30 mouse cellular contexts compared by ENCODE assay signal in genomic region chr8:101767588-101767987, GRCm38 (mm10).
DNase-seq lines count a peak whose midpoint lies in the region; ATAC-seq and TF ChIP-seq lines count a peak whose summit lies in the region.
"Had no signal": no experiment of that assay in that cellular context is flagged by ENCODE, and none has a peak within 500 bp of the region (broad histone marks: within the 10 kb centered on the region; RNA-seq: fewer than 3 reads in every experiment).

No protein-coding gene starts in this region.

- no peaks in the 10 kb centered on the region for H3K4me1 ChIP-seq in embryonic facial prominence, embryonic 14.5 days (ENCODE audit: control insufficient read depth, insufficient read depth, low read length)
- no peaks in the 10 kb centered on the region for H3K4me1 ChIP-seq in embryonic facial prominence, embryonic 10.5 days
- no peaks in the 10 kb centered on the region for H3K4me1 ChIP-seq in hindbrain, postnatal 0 days (ENCODE audit: insufficient read depth, low read length)
- no peaks in the 10 kb centered on the region for H3K4me1 ChIP-seq in hindbrain, embryonic 10.5 days (replicated peaks)
- no peaks in the 10 kb centered on the region for H3K4me1 ChIP-seq in kidney, embryonic 14.5 days (ENCODE audit: control insufficient read depth, insufficient read depth, low read length)
- H3K4me1 ChIP-seq: forebrain, embryonic 12.5 days; forebrain, embryonic 15.5 days; heart, embryonic 10.5 days; hindbrain, embryonic 13.5 days had no signal

- no peaks in the 10 kb centered on the region for H3K36me3 ChIP-seq in embryonic facial prominence, embryonic 14.5 days (ENCODE audit: control insufficient read depth, insufficient read depth, low read length)
- no peaks in the 10 kb centered on the region for H3K36me3 ChIP-seq in embryonic facial prominence, embryonic 10.5 days (replicated peaks)
- no peaks in the 10 kb centered on the region for H3K36me3 ChIP-seq in hindbrain, postnatal 0 days (ENCODE audit: insufficient read depth, low read length)
- H3K36me3 ChIP-seq in hindbrain, embryonic 10.5 days = no peaks in the 10 kb centered on the region
- no peaks in the 10 kb centered on the region for H3K36me3 ChIP-seq in kidney, embryonic 14.5 days (ENCODE audit: control insufficient read depth, insufficient read depth, low read length)
- H3K36me3 ChIP-seq: embryonic facial prominence, embryonic 15.5 days; forebrain, embryonic 12.5 days; forebrain, embryonic 15.5 days; heart, embryonic 10.5 days; heart, embryonic 13.5 days; hindbrain, embryonic 13.5 days had no signal

- no peak overlapping the region for H3K9ac ChIP-seq in embryonic facial prominence, embryonic 14.5 days (ENCODE audit: low read depth, low read length)
- no peak overlapping the region for H3K9ac ChIP-seq in hindbrain, postnatal 0 days (replicated peaks; ENCODE audit: low read length)
- no peak overlapping the region for H3K9ac ChIP-seq in kidney, embryonic 14.5 days (ENCODE audit: low read depth, low read length)
- H3K9ac ChIP-seq: embryonic facial prominence, embryonic 15.5 days; forebrain, embryonic 12.5 days; forebrain, embryonic 15.5 days; heart, embryonic 13.5 days; hindbrain, embryonic 13.5 days had no signal

- no peaks in the 10 kb centered on the region for H3K9me3 ChIP-seq in embryonic facial prominence, embryonic 14.5 days (ENCODE audit: control insufficient read depth, low read length)
- no peaks in the 10 kb centered on the region for H3K9me3 ChIP-seq in embryonic facial prominence, embryonic 10.5 days
- no peaks in the 10 kb centered on the region for H3K9me3 ChIP-seq in hindbrain, postnatal 0 days (ENCODE audit: low read length)
- no peaks in the 10 kb centered on the region for H3K9me3 ChIP-seq in hindbrain, embryonic 10.5 days
- H3K9me3 ChIP-seq in kidney, embryonic 14.5 days (ENCODE audit: control insufficient read depth, low read length) = no peaks in the 10 kb centered on the region
- H3K9me3 ChIP-seq: embryonic facial prominence, embryonic 15.5 days; forebrain, embryonic 12.5 days; forebrain, embryonic 15.5 days; heart, embryonic 10.5 days; heart, embryonic 13.5 days; hindbrain, embryonic 13.5 days had no signal

- no peak for TF ChIP-seq CTCF in hindbrain, postnatal 0 days (IDR thresholded peaks at IDR 0.05; ENCODE audit: low read depth)

- DNase-seq in embryonic facial prominence, embryonic 14.5 days (ENCODE audit: low spot score) = peak; percentile 20
- DNase-seq in embryonic facial prominence, embryonic 10.5 days (ENCODE audit: low spot score) = no peak
- DNase-seq in hindbrain, postnatal 0 days (ENCODE audit: low spot score) = peak; percentile 8
- no peak for DNase-seq in hindbrain, embryonic 10.5 days (ENCODE audit: low spot score)
- peak; percentile 15 for DNase-seq in right cerebral cortex, adult 18-20 months
- no peak for DNase-seq in right cerebral cortex, postnatal 25 days
- DNase-seq in heart, postnatal 25 days (ENCODE audit: low spot score) = no peak
- DNase-seq: adrenal gland, adult 8-10 months; adrenal gland, postnatal 25 days; cerebellum, adult 11 months; cerebellum, adult 8-10 months; cerebellum, postnatal 10 days; cerebellum, postnatal 36 days; embryo, embryonic 11 days; gastrocnemius, postnatal 10 days; gastrocnemius, postnatal 36 days; heart, adult 2 months; heart, postnatal 14 days had no signal

- no peak overlapping the region for H3K4me2 ChIP-seq in embryonic facial prominence, embryonic 14.5 days (ENCODE audit: low read depth, low read length)
- H3K4me2 ChIP-seq in hindbrain, postnatal 0 days (ENCODE audit: low read depth, low read length) = no peak overlapping the region
- no peak overlapping the region for H3K4me2 ChIP-seq in kidney, embryonic 14.5 days (replicated peaks; ENCODE audit: low read depth, low read length)
- H3K4me2 ChIP-seq: embryonic facial prominence, embryonic 15.5 days; forebrain, embryonic 12.5 days; forebrain, embryonic 15.5 days; heart, embryonic 13.5 days; hindbrain, embryonic 13.5 days had no signal

- 44% methylated on average over 2 of the region's 2 CpGs for WGBS in embryonic facial prominence, embryonic 14.5 days
- 55% methylated on average over 2 of the region's 2 CpGs for WGBS in embryonic facial prominence, embryonic 10.5 days
- WGBS in hindbrain, postnatal 0 days = 39% methylated on average over 2 of the region's 2 CpGs
- WGBS in hindbrain, embryonic 10.5 days = 41% methylated on average over 2 of the region's 2 CpGs
- WGBS in kidney, embryonic 14.5 days = 51% methylated on average over 2 of the region's 2 CpGs

- no peak overlapping the region for H3K4me3 ChIP-seq in embryonic facial prominence, embryonic 14.5 days (ENCODE audit: low read depth, low read length)
- no peak overlapping the region for H3K4me3 ChIP-seq in embryonic facial prominence, embryonic 10.5 days
- no peak overlapping the region for H3K4me3 ChIP-seq in hindbrain, postnatal 0 days (ENCODE audit: low read length)
- H3K4me3 ChIP-seq in hindbrain, embryonic 10.5 days = no peak overlapping the region
- no peak overlapping the region for H3K4me3 ChIP-seq in kidney, embryonic 14.5 days (ENCODE audit: low read length)
- H3K4me3 ChIP-seq: embryonic facial prominence, embryonic 15.5 days; erythroblast, embryonic 14.5 days; forebrain, embryonic 12.5 days; forebrain, embryonic 15.5 days; heart, adult 2 months; heart, embryonic 10.5 days; heart, embryonic 13.5 days; hindbrain, embryonic 13.5 days had no signal

- intact Hi-C loops in heart, postnatal 25 days (cut with DNase I) = no loop called here

- no peaks in the 10 kb centered on the region for H3K27me3 ChIP-seq in embryonic facial prominence, embryonic 14.5 days (replicated peaks; ENCODE audit: control insufficient read depth, insufficient read depth, low read length)
- no peaks in the 10 kb centered on the region for H3K27me3 ChIP-seq in embryonic facial prominence, embryonic 10.5 days (replicated peaks; ENCODE audit: low read depth, poor library complexity, severe bottlenecking)
- no peaks in the 10 kb centered on the region for H3K27me3 ChIP-seq in hindbrain, postnatal 0 days (ENCODE audit: insufficient read depth, low read length)
- no peaks in the 10 kb centered on the region for H3K27me3 ChIP-seq in hindbrain, embryonic 10.5 days (ENCODE audit: insufficient read depth, poor library complexity, severe bottlenecking)
- H3K27me3 ChIP-seq in kidney, embryonic 14.5 days (ENCODE audit: control insufficient read depth, insufficient read depth, low read length) = no peaks in the 10 kb centered on the region
- H3K27me3 ChIP-seq: embryonic facial prominence, embryonic 15.5 days; forebrain, embryonic 12.5 days; forebrain, embryonic 15.5 days; heart, embryonic 13.5 days; hindbrain, embryonic 13.5 days had no signal

- H3K27ac ChIP-seq in embryonic facial prominence, embryonic 14.5 days (replicated peaks; ENCODE audit: low read depth, low read length) = no peak overlapping the region
- no peak overlapping the region for H3K27ac ChIP-seq in embryonic facial prominence, embryonic 10.5 days (replicated peaks)
- no peak overlapping the region for H3K27ac ChIP-seq in hindbrain, postnatal 0 days
- H3K27ac ChIP-seq in hindbrain, embryonic 10.5 days = no peak overlapping the region
- H3K27ac ChIP-seq in kidney, embryonic 14.5 days (ENCODE audit: low read depth, low read length) = no peak overlapping the region
- H3K27ac ChIP-seq: embryonic facial prominence, embryonic 15.5 days; forebrain, embryonic 12.5 days; forebrain, embryonic 15.5 days; heart, adult 2 months; heart, embryonic 10.5 days; heart, embryonic 13.5 days; hindbrain, embryonic 13.5 days had no signal

- no peak for ATAC-seq in embryonic facial prominence, embryonic 14.5 days (ENCODE audit: low read depth)
- no peak for ATAC-seq in hindbrain, postnatal 0 days
- no peak for ATAC-seq in kidney, embryonic 14.5 days (ENCODE audit: low FRiP score, low TSS enrichment)
- ATAC-seq: activated CD4-positive, CD25-positive, alpha-beta regulatory T cell, adult 4 months; forebrain, embryonic 15.5 days; hindbrain, embryonic 16.5 days; inflammation-experienced regulatory T-cells, adult 6 months; intestine, embryonic 16.5 days had no signal

Comparison
In these comparisons a context has a peak if more than half of its experiments do, and no peak if none do; other contexts are left out.
1. DNase-seq: peak in embryonic facial prominence, embryonic 14.5 days (single experiment), hindbrain, postnatal 0 days (single experiment) and right cerebral cortex, adult 18-20 months (single experiment); none in embryonic facial prominence, embryonic 10.5 days (single experiment), hindbrain, embryonic 10.5 days (single experiment), right cerebral cortex, postnatal 25 days (single experiment) and heart, postnatal 25 days (single experiment).